Mouse (Mus musculus) adrenal gland, adult 8-10 months (tissue): ENCODE measurements around the gene Btg3. TPM values are rescaled to one million over a fixed set of nuclear protein-coding genes. Genes with fewer than 3 reads are reported as not detected.

Source experiments
- DNase-seq: peaks from one replicate; pipeline ENCODE4 v3.0.0; 2022
- total RNA-seq, 4 experiments: library from RNA; stranded (reverse); gene quantifications; 2 replicates each; pipeline ENCODE4 v1.2.4; 2022

Gene Btg3
- total RNA-seq, 4 experiments from 2014 or later: 18.3 to 41.4 (median 24.1) TPM

DNA sequence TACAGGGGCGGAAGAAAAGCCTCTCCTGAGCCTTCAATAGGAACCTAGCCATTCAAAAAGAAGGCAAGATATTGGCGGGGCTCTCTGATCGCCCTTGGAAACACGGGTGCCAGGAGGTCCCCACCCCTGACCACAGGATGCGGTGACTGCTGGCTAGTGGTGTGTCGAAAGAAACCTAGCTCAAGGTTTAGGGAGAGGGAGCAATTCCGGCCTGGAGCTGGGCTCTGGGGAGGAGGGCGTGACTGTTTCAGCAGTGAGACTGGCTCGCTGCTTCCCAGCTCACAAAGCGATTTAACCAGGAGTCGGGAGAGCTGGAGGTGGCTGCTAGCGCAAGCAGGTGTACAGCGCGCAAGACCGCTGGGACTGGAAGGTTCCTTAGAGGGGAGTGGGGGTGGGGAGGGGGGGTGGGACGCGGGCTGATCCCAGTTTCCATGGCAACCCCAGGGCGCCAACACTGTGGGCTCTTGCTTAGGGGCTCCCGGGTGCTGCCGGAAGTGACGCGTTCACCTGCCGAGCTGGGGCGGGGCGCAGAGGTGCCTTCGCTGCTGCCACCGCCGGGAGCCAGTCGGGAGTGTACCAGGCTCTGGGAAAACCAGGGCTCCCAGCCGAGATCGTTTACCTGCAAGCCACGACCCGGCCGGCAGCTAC, 75.7 kb downstream of the Btg3 start, which contains the start of gene Cxadr:
Gene Cxadr, plus strand, starts transcription at position 307 of the 648 bp plus-strand sequence.
- DNase-seq: peak; percentile 29

- DNase-seq: peak; percentile 72
These were observed 80.9 kb downstream of the Btg3 start for GRCm38 (mm10) chr16:78296114-78296513.

DNA sequence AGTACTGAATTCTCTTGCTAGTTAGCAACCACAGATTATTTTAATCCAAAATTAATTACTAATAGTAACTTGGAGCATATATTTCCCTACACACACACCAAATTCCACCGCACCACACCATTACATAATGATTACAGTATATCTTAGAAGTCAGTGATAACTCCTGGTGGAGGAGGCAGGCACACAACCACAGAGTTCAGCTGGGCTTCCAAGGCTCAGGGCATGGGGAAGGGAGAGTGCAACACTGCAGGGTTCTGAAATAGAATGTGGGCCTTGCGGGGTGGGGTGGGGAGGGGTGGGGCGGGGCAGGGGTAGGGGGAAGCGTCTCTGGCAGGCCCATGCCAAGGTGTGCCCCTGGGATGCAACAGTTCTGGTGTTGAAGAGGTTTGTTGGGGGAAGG, 81.4 kb downstream of the Btg3 start:
- no peak for DNase-seq

DNA sequence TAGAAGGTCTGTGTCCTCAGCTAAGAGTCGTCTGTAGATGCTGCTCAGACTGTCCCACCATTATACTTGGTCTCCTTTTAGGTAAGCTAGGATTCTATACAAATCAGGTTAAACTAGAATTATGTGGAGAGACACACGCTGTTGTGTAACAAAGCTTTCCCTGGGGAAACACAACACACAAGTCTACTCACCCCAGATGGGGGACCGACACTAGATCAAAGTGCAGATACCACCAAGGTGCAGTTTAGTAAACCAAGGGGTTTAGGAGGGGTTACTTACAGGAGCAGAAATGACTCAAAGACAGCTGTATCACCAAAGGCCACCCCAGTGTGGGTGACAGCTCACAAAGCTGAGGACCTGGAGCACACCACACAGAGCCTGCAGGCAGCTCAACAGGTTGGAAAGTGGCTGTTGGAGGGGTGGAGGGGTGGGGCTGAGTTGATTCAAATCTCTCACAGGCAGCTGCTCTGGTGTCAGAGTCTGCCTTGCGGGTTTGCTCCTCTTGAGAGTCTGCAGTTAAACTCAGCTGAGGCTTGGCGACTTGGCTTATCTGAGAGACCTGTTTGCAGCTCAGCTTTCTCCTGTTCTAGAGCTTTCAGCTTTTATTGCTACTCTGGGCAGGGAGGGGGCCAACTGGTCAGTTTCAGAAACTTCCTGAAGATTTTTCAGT, 82.3 kb downstream of the Btg3 start:
- no peak for DNase-seq

GRCm38 (mm10) chr16:78294051-78294450, 82.9 kb downstream of the Btg3 start:
- DNase-seq: no peak

DNA sequence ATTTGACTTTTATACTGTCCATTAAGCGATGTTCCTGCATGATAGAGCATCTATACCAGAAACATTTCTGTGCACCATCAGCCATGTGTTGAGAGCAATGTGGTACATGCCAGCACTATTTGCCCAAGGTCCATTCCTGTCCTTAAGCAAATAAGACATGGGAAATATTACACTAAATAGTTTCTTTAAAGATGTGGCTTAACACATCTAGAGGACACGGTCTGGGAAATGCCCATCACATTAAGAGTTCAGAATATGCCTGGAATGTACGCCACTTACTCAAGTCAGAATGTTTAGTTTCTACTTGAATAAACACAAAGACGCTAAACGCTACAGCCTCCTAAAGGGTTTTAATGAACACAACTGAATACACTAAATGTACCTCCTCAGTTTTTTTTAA, 93.8 kb downstream of the Btg3 start:
- DNase-seq: no peak

Other genes starting within 250 kb of the Btg3 start
- gene Cxadr, start 75.7 kb downstream of the Btg3 start, total RNA-seq: 10 to 100 TPM in 2 of 4 experiments, 1 to 10 TPM in 2; 2.0 to 18.4 (median 9.3) TPM
- gene D16Ertd472e, start 199.5 kb upstream of the Btg3 start, total RNA-seq: 10 to 100 TPM; 22.2 to 58.2 (median 30.5) TPM